Mouse (Mus musculus) 3T3-L1 (cell line): ENCODE data around the gene Sec24b.

Experiments
- DNase-seq: peaks from one replicate; pipeline ENCODE4 v3.0.0-alpha.2; 2015; ENCODE audit warnings: low read depth, low spot score

The Sec24b gene

DNA sequence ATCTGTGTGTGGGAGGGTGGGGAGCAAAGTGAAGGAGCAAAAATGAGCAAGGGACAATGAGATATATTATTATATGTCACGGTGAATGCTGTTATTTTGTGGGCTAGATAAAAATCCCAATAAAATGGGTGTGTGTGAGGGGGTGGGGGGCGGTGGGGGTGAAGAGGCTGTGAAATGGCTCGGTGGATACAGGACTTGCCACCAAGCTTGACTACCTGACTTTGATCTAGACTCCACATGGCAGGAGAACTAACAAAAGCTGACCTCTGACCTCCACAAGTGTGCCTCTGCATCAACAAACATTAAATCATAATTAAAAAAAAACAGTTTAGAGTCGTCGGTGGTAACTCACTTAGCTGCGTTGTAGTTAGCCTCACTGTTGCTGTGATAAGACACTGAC lies 81.8 kb downstream of the Sec24b start:
- no peak for DNase-seq

DNA sequence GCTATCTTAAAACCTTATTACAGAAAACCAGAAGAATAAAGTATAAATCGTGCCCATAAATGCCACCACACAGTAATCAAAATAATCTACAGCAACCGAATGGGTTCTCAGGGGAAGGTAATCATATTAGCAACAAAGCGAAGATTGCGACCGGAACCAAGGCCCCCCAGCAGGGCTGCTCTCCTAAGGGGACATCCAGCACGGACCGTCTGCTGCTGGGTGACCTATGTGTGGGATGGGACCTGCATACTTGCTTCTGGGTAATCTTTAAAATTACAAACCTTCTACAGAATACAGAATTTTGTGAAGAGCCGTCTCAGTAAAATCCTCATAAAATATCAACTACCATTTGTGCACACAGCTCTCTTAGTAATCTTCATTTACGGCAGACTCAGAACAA lies 82.6 kb downstream of the Sec24b start:
- no peak for DNase-seq

DNA sequence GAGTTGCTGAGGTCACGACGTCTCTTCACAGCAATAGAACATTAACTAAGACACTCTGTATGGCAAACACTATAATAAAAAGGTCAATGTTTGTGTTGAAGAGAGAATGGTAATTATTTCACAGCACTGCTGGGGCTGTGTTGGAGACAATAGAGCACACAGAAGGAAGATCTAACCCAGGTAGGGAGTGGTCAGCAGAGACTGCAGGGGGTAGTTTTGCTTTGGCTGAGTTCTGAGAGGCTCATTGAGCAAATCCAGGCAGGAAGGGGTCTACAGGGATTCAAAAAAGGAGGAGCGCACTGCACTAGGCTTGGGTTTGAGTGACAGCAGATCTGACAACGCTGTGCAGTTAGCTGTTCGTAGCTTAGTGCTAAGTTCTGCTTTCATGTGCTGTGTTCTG lies 85.0 kb downstream of the Sec24b start:
- no peak for DNase-seq

DNA sequence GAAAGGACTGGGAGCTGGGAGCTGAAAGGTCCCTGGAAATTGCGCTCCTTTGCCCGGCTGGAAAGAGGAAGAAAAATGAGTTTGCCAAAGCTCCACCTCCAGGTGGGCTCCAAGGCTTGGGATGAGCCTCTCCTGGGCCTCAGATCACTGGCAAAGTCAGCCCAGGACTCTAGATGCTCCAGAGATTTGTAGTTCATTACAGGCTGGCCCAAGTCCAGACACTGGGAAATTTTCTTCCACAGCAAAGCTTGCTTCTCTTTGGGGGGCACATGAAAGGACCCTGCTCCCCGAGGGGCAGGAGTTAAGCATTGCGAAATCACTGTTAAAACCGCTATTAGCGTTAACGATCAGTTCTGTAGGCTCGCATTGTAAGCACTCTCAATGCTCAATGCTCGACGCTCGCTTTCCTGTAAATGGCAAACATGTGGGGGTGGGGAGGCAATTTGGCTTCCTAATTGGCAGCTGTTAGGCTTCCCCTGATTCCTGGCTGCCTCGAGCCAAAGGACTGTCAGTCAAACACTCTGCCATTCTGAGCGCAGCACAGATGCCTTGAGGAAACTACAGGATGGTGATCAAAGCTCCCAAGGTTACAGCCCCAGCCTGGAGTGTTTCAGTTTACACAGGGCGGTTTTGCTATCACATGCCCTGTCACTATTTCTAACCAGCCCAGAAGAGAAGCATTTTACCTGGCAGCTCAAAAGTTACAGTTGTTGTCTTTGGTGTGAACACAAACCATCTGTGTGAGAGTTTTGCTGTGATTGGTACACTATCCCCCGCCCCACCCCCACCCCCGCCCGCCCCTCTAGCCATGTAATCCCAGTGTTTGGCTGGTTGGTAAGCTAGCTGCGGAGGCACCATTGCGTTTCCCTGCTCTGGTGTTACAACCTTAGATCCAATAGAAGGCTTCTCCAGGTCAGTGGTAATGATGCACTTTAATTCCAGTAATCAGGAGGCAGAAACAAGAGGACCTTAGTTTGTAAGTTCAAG lies 90.5 kb downstream of the Sec24b start:
- no peak for DNase-seq

DNA sequence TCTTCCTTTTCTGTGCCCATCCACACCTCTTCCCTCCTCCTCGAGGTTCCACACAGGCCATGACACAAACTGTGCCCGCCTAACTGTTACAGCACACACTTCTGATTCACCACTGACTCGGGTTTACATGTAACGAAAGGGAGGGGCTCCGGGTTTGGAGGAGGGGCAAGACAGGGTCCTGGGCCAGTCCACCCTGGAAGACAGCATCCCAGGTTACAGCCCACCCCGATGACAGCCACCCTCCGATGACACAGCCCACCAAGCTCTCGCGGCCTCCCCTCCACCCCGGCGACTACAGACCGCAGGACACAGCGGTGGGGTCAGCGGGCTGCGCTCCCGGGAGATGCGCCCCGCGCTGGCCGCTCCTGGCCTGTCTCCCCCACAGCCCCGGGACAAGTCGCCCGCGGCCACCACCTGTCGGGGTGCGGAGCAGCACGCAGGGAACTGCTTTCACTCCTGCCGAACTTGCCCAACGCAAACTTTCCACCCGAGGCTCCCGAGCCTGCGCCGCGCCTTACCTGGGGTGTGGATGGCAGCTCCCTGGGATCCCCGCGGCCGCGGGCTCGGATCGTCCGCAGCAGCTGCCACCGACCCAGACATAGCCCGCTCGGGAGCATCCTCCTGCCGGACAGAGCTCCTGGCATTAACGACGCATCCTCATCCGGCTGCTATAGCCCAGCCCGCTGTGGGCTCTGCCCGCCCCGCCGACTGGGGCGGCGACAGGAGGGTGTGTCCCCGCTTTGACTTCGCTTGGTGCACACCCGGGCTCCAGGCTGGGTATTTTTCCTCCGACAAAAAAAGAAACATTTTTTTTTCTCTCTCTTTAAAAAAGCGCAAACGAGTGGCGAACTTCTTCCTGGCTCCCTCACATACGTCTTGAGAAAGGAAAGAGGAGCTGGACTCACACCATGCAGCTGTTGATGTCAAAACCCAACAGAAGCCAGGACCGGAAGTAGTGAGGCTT lies 91.6 kb downstream of the Sec24b start, which contains the start of gene Mcub:
TSS of gene Mcub (minus strand) at position 775 of the 964 bp plus-strand sequence.
- peak; percentile 12 for DNase-seq

DNA sequence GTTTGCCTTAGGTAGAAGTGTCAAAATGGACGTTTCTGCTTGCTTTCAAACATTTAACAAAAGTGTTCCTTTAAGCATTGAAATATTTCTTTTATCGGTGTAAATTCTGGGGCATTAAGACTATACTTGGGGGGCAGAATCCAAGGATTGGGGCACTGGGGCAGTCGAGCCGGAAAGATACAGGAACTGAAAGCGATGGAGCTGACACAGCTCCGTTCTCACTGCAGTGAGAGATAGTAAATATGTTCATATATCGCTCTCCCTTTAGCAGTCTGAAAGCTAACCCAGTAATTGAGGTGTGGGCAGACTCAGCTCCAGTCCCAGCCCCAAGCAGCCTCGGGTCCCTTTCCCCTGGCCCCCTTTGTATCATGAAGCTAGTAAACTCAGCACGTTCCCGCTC lies 92.3 kb downstream of the Sec24b start:
- no peak for DNase-seq

DNA sequence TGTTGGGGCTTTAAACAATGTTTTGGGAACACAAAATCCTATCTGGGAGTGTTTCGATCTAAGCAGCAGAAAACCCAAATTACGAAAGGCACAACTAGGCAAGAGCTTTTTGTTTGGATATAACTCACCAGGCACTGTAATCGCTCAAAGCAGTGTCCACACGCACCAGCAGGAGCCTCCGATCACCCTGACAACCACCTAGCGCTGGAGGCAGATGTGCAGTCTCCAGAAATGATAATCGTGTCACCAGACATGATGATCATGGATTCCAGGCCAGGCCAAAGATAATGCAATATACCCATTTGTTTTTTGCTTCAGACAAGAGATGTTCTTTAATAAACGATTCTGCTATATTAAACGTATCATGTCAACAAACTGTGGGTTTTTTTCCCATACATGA lies 93.5 kb downstream of the Sec24b start:
- DNase-seq, result no peak

DNA sequence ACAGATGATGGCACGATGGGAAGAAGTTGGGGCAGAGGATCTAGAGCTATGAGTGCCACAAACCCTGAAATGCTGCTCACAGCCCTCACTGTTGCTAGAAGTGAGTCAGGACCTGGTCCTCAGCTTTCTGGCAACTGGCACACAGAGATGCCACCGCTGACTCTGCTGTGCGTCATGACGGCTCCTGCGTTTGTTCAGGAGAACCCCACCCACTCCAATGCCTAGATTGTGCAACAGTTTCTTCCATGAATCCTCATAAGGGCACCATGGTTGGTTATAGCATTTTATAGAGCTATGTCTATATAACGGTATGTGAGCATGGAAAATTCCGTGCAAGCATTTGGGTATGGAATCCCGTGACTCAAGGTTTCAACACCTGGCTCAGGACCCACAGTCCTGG lies 96.7 kb downstream of the Sec24b start:
- DNase-seq, result no peak

DNA sequence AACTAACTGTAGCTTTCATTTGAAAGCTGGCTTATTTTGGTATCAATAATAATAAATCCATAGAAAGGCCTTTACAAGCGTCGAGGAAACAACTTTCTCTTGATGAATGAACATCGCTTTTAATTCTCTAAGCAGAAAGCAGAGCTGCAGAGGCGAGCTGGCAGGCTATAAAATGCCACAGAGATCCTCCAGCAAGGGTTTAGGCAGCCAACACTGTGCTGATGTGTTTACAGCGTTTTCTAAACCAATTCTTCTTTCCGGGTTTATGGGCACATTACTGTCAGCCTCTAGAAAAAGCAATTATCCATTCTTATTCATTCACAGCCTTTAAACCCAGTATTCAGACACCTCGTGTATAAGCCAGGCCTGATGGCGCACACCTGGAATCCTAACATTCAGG lies 98.8 kb downstream of the Sec24b start:
- no peak for DNase-seq

DNA sequence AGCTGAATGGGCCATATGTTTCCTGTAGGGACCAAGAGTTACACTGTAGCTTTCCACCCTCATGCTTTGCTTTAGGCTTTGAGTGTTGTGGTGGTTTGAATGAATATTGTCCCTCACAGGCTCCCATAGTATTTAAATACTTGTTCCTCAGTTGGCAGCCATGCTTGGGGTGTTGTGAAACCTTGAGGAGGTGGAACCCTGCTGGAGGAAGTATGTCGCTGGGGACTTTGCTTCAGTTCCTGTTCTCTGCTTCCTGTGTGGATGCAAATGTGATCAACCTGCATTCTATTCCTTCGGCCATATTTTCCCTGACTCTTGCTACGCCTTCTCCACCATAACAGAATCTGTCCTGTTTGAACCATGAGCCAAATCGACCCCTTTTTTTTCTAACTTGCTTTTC lies 108.1 kb downstream of the Sec24b start:
- DNase-seq, result no peak

DNA sequence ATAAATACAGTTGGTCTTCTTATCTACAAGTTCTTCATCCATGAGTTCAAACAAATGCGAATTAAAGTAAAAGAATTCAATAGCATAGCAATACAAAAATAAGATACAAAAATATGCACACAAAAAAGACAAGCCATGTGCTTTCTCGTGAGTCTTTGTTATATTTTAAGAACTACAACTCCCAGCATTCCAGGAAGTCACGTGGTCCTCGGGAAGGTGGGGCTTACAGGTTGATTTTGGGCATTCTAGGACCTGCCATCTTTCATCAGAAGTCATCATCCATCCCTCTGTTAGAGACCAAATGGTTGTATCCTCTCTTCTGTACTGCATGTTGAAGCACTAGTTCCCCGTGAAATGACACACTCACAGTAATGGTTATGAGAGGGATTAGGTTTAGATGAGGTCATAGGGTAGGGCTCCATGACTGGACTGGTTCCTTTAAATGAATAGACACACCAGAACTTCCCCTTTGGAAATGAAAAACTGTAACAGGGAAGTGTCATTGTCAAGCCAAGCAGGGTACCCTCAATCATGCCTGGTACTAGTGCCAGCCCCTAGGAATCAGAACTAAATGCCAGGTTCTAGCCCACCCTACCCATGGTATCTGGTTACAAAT lies 112.1 kb downstream of the Sec24b start:
- DNase-seq, result no peak

DNA sequence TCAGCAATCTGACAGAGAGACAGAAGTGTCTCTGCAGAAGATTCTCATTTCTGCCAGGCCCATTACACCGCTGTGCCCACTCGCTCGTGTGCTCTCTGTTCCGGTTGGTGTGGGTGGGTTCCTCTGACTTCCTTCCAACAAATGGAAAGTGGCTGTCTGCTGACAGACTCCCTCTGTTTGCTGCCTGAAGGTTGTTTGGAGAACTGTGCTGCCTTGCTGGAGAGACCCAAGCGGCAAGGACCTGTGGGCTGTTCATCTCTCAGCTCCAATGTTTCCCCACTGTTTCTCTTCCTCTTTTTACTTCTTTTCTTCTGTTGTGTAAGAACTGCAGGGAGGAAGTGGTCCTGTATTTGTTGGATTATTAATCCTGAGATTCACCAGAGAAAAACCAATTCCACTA lies 113.0 kb downstream of the Sec24b start:
- no peak for DNase-seq

DNA sequence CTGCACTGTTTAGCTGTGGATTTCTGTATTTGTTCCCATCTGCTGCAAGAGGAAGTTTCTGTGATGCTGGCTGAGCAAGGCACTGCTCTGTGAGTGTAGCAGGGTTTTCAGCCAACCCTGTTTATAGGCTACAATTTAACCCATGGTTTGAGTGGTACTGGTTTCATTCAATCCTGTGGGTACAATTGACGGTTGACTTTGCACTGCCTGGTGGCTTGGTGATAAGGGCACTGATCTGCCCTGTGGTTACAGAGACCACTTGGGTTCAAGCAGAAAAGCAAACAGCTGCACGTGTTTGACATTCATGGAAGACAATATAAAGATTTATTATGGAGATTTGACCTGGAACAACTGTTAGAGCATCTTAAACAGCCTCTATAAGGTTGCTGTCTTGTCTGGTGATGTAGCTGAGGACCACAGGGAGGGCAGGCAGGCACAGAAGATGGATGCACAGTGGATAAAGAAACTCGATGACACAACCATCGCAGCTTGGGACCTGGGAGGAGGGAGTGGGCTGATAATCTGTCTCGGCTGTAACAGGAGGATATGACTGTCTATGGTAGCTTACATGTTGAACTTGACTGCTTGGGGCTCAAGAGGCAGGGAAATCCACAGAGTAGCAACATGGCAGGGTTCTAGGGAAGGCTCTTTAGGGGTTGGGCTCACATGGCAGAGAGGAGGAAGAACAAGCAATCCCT lies 115.0 kb downstream of the Sec24b start:
- DNase-seq, result no peak

DNA sequence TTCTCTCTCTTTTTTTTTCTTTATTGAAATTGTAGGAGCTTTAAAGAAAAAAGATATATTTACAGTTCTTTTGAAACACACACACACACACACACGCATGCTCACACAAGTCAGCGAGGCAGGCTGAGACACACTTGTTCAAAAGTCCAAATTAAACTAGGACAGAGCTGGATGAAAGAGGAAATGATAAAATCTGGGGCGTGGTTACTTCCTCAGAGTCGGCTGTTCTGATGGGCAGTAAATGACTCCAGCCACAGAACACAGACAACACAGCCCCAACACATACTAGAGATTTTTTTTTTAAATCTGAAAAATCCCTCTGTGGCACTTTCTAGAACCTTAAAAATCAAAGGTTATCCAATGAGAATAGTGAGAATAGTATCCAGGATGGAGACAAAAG lies 117.5 kb downstream of the Sec24b start:
- DNase-seq, result no peak

DNA sequence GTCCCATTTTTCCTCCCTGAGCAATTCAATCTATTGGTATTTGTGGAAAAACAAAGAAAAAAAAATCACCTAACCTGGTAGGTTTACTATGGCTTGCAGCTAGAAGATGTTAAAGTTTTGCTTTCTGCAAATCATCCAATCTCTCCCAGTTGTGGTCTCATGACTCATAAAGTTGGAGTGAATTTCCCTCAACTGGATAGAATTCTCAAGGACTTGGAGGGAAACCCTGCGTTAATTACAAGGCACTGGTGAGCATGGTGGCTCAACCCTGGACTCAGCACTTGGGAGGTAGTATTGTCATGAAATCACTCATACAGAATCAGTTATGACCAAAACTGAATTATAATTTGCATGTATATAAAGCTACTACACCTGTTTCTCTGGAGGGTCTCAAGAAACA lies 120.1 kb downstream of the Sec24b start:
- DNase-seq, result peak; percentile 79

DNA sequence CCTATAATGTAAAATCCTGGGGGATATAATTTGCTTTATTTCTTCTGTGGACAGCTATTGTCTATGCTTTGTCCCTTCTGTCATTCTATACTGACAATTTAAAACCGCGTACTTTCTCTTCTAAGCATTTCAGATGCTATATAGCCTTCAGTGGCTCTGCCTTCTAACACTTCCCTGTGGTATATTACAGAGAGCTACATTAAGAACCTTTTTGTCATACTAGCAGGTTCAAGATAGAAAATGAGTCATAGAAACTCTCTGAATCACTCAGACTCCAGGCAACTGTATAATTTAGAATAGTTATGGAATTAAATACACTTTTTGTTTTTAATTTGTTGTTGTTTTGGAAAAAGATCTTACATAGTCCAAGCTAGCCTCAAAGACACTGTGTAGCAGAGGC lies 120.6 kb downstream of the Sec24b start:
- peak; percentile 44 for DNase-seq

DNA sequence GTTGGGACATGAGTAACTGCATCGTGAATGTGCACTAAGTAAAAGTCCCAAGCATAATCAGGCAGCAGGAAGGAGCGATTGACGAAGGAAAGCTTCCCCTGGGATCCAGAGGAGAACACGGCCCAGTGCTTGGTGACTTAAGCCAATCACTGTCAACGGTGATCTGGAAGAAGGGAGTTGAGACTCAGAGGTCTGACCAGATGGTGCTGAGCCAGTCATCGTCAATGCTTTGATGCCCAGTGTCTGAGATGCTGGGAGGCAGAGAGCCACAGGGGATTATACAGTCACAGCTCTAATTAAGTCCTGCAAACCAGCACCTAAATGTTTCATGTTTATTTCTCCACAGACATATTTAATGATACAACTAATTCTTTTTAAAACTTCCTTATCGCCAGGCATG lies 122.3 kb downstream of the Sec24b start:
- DNase-seq, result no peak

DNA sequence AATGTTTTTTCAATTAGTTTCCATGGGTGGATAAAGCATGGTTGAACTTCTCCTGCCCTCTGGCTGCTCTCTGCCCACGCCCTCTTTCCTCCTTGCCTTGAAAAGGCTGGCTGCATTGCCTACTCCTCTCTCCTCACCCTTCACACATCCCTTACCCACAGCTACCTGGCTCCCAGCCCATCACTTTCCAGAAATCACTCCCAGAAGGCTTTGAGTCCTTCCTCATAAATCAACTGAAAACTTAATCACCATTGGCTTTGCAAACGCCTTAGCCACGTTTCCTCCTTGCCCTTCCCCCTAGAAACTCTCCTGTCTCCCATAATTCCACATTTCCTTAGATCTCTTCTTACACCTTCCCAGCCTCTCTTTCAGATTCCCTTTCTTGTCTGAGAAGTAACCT lies 123.5 kb downstream of the Sec24b start:
- DNase-seq, result peak; percentile 84

DNA sequence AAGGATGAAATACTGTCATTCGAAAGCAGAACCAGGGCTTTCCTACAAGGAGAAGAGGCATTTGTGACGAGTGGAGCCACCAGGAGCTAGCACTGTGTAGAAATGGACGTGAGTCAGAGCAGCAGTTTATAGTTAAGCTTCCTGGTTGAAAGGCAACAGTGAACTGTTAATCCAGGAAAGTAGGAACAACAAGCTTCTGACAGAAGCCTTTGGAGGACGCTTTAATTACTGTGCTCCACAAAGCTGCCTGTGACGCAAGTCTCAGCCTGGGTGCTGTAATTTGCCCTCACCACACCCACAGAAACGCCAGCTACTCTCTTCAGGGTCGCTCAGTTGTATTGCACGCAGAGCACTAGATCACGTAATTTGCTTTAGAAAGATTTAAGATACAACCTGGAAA lies 124.8 kb downstream of the Sec24b start:
- no peak for DNase-seq
